Mouse (Mus musculus): Measurements from ENCODE around the gene Dagla. TPM values are rescaled to one million over a fixed set of nuclear protein-coding genes. Genes with fewer than 3 reads are reported as not detected.

Gene Dagla
- total RNA-seq, 2 experiments from 2014 or later: 131 to 134 TPM

- DNase-seq (ENCODE audit: low spot score in 2 of 2): peak; percentile 55
Observed at GRCm38 (mm10) chr19:10240654-10241305, 63.9 kb downstream of the Dagla start, which contains the start of gene Myrf. Gene Myrf, minus strand, starts transcription at chr19:10240748.

GRCm38 (mm10) chr19:10239975-10240653 is 64.6 kb downstream of the Dagla start:
- no peak for DNase-seq (ENCODE audit: low spot score in 2 of 2)

- no peak for DNase-seq (ENCODE audit: low spot score in 2 of 2)
Observed at GRCm38 (mm10) chr19:10239419-10239818, 65.3 kb downstream of the Dagla start.

DNA sequence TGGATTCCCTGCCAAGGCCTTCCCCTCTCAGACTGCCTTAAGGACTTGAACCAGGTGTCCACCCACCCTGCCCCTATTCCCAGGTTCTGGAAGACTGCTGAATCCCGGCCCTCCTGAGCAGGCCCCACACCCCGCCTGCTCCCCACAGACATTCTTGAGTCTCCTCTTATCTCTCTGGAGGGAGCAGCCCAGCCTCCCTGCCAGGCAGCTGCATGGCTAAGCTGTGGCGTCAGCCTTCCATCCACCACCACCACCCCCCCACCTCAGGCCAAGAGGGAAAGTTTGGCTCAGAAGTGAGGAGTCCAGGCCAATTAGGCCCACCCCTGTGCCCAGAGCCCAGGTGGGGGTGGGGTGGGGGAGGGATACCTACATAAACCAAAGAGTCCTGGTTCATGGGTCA is 66.2 kb downstream of the Dagla start:
- no peak for DNase-seq (ENCODE audit: low spot score in 2 of 2)

- no peak for DNase-seq (ENCODE audit: low spot score in 2 of 2)
Observed at GRCm38 (mm10) chr19:10235784-10236565, 68.7 kb downstream of the Dagla start.

DNA sequence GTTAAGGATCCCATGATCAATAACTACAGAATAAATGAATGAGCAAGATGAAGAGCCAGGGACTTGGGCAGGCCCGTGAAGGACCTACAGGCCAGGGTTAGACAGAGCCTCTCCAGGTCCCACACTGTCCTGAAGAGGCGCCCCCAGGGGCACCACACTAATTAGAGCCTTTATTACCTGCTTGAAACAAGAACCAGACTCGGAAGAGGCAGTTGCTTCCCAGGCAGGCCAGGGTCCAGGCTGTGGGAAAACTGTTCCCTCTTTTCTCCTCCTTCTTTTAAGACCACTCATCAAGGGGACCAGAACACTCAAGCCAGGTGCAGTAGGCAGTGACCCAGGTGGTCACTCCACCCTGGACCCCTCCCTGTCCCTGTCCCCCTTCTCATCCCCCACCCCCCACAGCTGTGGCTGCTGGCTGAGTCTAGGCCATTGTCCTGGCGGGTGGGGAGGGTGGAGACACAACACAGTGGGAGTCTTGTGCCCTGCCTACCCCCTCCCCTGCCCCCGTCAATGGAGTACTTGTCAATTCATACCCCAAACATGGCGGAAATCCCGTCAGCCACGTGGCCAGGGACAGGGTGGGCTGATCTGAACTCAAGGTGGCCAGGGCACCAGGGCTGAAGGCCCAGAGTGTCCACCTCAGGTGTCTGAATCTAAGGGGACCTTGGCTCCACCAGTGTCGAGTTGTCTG is 72.2 kb downstream of the Dagla start:
- DNase-seq (ENCODE audit: low spot score in 2 of 2): no peak

DNA sequence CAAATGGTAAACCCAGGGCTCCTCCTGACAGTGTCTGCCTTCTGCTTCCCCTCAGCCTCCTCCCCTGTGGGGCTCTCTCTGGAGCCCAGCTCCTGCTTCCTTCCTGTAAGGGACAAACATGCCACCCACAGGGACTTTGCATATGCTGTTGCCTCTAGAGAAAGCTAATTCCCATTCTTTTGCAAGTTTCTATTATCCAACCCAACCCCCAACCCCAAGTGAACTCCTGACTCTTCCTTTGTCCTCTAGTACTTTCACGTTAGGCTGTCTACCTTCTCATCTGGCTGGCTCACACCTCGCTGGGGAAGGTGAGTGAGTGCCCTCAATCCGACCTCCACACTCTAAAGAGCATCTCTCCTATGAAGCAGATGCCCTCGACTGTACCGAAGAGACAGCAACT is 72.8 kb downstream of the Dagla start:
- DNase-seq (ENCODE audit: low spot score in 2 of 2): no peak

DNA sequence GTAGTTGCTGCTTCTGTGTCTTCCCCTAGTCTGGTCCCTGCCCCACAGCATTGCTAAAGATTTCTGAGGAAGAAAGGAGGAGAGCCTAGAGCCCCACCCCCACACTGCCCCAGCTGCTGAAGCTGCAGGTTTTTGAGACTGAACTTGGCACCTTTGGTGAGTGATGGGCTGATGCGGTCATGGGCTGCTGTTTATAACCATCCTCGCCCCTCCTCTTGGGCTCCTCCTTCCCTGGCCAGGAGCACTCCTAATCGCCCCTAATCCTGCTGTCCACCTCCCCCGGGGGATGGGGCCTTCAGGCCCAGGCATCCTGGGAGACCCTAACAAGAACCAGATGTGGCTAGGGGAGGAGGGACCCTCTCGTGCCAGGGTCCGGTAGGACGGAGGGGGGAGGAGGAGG is 73.7 kb downstream of the Dagla start:
- no peak for DNase-seq (ENCODE audit: low spot score in 2 of 2)

GRCm38 (mm10) chr19:10225767-10226166 is 78.9 kb downstream of the Dagla start:
- DNase-seq (ENCODE audit: low spot score in 2 of 2): no peak

GRCm38 (mm10) chr19:10224637-10225453 is 79.8 kb downstream of the Dagla start:
- DNase-seq (ENCODE audit: low spot score in 2 of 2): no peak

DNA sequence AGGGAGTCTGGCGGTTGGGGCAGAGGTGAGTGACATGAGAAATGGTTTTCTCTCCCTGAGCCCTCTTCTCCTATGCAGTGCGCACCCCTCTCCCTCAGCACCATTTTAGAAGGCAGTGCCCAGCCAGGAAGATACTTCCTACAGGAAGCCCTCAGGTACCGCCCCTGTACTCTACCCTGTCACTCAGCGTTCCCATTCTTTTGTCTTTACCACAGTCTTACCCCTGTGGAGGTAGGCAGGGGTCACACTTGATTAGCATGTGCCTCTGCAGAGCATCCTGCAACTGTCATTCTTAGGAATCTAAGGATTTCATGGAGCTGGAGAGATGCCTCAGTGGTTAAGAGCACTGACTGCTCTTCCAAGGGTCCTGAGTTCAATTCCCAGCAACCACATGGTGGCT is 81.1 kb downstream of the Dagla start:
- DNase-seq (ENCODE audit: low spot score in 2 of 2): no peak

GRCm38 (mm10) chr19:10222656-10223055 is 82.0 kb downstream of the Dagla start:
- no peak for DNase-seq (ENCODE audit: low spot score in 2 of 2)

- DNase-seq (ENCODE audit: low spot score in 2 of 2): no peak
Observed at GRCm38 (mm10) chr19:10221585-10221984, 83.1 kb downstream of the Dagla start.

DNA sequence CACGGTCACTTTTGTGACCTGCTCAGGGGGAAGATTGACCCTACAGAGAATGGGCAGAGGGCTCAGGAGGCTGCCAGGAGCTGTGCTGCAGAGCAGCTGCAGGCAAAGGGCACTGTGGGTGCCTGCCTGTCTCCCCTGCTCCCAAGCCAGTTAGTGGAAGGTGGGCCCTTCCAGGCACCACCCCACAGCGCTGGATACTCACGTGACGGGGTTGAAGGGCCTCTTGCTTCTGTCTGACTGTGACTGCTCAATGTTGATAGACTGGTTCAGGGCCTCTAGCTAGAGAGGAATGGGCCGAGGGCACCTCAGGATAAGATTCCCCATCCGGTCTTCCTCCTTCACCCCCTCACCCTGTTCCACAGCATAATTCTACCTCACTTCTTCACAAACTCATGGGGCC is 85.1 kb downstream of the Dagla start:
- DNase-seq (ENCODE audit: low spot score in 2 of 2): no peak

- DNase-seq (ENCODE audit: low spot score in 2 of 2): no peak
Observed at GRCm38 (mm10) chr19:10219108-10219507, 85.6 kb downstream of the Dagla start.

- no peak for DNase-seq (ENCODE audit: low spot score in 2 of 2)
Observed at GRCm38 (mm10) chr19:10216101-10216500, 88.6 kb downstream of the Dagla start.

GRCm38 (mm10) chr19:10213796-10214471 is 90.7 kb downstream of the Dagla start:
- no peak for DNase-seq (ENCODE audit: low spot score in 2 of 2)

DNA sequence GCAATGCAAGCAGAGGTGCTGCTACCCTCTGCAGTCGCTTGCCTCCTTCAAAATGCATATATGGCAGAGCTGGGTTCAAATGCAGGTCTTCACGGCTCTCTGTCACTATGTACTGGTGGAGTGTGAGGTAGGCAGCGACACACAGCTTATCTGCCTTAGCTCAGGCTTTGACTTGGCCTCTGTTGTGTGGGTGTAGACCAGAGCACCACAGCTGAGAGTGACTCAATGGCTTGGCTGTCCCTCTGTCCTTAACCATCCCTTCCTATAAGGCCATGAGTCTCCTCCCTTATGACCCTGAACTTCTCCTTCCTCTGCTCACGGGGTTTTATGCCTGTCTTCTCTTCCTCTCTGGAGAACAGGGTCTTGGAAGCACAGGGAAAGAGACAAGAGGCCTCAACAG is 93.8 kb downstream of the Dagla start:
- DNase-seq (ENCODE audit: low spot score in 2 of 2): no peak

- no peak for DNase-seq (ENCODE audit: low spot score in 2 of 2)
Observed at GRCm38 (mm10) chr19:10208851-10209250, 95.8 kb downstream of the Dagla start.

GRCm38 (mm10) chr19:10205051-10205450 is 99.6 kb downstream of the Dagla start:
- DNase-seq (ENCODE audit: low spot score in 2 of 2): no peak
